Mouse (Mus musculus) gastrocnemius, postnatal 25 days (tissue): ENCODE data around the gene Rpsa. TPM values are rescaled to one million over a fixed set of nuclear protein-coding genes. Genes with fewer than 3 reads are reported as not detected.

ENCODE experiments used
- DNase-seq: peaks from one replicate; pipeline ENCODE4 v3.0.0; 2022
- total RNA-seq, 2 experiments: library from RNA; stranded (reverse); gene quantifications; 1 replicate in 1 of 2; 2 replicates in 1 of 2; pipeline ENCODE4 v1.2.3; 2021

Gene Rpsa
- total RNA-seq, 2 experiments from 2014 or later: 388 to 402 TPM

GRCm38 (mm10) chr9:120112472-120112871 lies 15.0 kb upstream of the Rpsa start:
- DNase-seq: no peak

GRCm38 (mm10) chr9:120113456-120113855 lies 14.0 kb upstream of the Rpsa start:
- no peak for DNase-seq

GRCm38 (mm10) chr9:120114051-120114788 lies 13.3 kb upstream of the Rpsa start:
- DNase-seq: no peak

- DNase-seq: no peak
Observed at GRCm38 (mm10) chr9:120114789-120115151, 12.7 kb upstream of the Rpsa start.

GRCm38 (mm10) chr9:120115580-120115979 lies 11.9 kb upstream of the Rpsa start:
- DNase-seq: no peak

GRCm38 (mm10) chr9:120116184-120116624 lies 11.3 kb upstream of the Rpsa start:
- no peak for DNase-seq

GRCm38 (mm10) chr9:120118212-120118611 lies 9.3 kb upstream of the Rpsa start:
- no peak for DNase-seq

GRCm38 (mm10) chr9:120120503-120120902 lies 7.0 kb upstream of the Rpsa start:
- no peak for DNase-seq

GRCm38 (mm10) chr9:120126868-120127267 lies 621 bp upstream of the Rpsa start:
- no peak for DNase-seq

- no peak for DNase-seq
Observed at GRCm38 (mm10) chr9:120129276-120129675, 1.8 kb downstream of the Rpsa start.

- DNase-seq: no peak
Observed at GRCm38 (mm10) chr9:120131784-120132288, 4.3 kb downstream of the Rpsa start.

- no peak for DNase-seq
Observed at GRCm38 (mm10) chr9:120132980-120133754, 5.7 kb downstream of the Rpsa start.

GRCm38 (mm10) chr9:120133755-120134475 lies 6.4 kb downstream of the Rpsa start:
- no peak for DNase-seq

GRCm38 (mm10) chr9:120134529-120135160 lies 7.2 kb downstream of the Rpsa start:
- no peak for DNase-seq

GRCm38 (mm10) chr9:120135454-120135853 lies 8.0 kb downstream of the Rpsa start:
- DNase-seq: no peak

- DNase-seq: no peak
Observed at GRCm38 (mm10) chr9:120140652-120141051, 13.2 kb downstream of the Rpsa start.

GRCm38 (mm10) chr9:120144474-120144873 lies 17.0 kb downstream of the Rpsa start:
- DNase-seq: no peak

- no peak for DNase-seq
Observed at GRCm38 (mm10) chr9:120149222-120149828, 21.8 kb downstream of the Rpsa start, which contains the start of gene Mobp. Mobp (plus strand) TSS chr9:120149707.

- DNase-seq: no peak
Observed at GRCm38 (mm10) chr9:120151152-120151551, 23.7 kb downstream of the Rpsa start.

GRCm38 (mm10) chr9:120151906-120152399 lies 24.5 kb downstream of the Rpsa start:
- no peak for DNase-seq

- DNase-seq: no peak
Observed at GRCm38 (mm10) chr9:120158047-120158446, 30.6 kb downstream of the Rpsa start.
